Mouse (Mus musculus): ENCODE measurements around the gene Gm21293. TPM values are rescaled to one million over a fixed set of nuclear protein-coding genes. Genes with fewer than 3 reads are reported as not detected.

Gm21293 gene
- polyA plus RNA-seq, 1 experiment from 2014 or later, result not detected

Other genes starting within 250 kb of the Gm21293 start
- not detected in 2 replicates for gene Gm6763, start 8.5 kb downstream of the Gm21293 start, polyA plus RNA-seq (2015; fragmentation: Nextera tagmentation; extraction: Ambion mirVana)
- gene Gm8764, start 17.0 kb downstream of the Gm21293 start, polyA plus RNA-seq (2015; fragmentation: Nextera tagmentation; extraction: Ambion mirVana), result not detected in 2 replicates
- not detected in 2 replicates for gene Gm21304, start 25.5 kb downstream of the Gm21293 start, polyA plus RNA-seq (2015; fragmentation: Nextera tagmentation; extraction: Ambion mirVana)
- gene Gm21312, start 34.0 kb downstream of the Gm21293 start, polyA plus RNA-seq (2015; fragmentation: Nextera tagmentation; extraction: Ambion mirVana), result not detected in 2 replicates
- not detected in 2 replicates for gene Gm20765, start 42.5 kb downstream of the Gm21293 start, polyA plus RNA-seq (2015; fragmentation: Nextera tagmentation; extraction: Ambion mirVana)
- not detected in 2 replicates for gene Gm4340, start 51.1 kb downstream of the Gm21293 start, polyA plus RNA-seq (2015; fragmentation: Nextera tagmentation; extraction: Ambion mirVana)